In the genomic region with DNA sequence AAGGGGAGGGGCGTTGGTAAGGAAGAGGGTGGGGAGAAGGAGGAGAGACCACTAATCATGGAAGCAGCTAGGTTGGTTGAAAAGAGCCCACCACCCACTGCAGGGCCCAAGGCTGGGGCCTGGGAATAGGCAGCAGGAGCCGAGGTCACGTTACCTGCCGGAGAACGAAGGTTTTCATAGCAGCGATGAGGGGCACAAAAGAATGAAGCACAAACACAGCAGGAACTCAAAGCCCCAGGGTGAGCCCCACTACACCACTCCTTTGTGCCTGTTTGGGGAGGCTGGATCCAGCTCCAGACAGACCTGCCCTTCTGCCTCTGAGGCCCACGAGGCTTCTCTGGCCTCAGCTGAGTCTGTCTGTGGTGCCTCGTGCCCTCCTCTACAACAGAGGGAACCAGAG, we compare ENCODE assay signal across 19 mouse cellular contexts. TPM values are rescaled to one million over a fixed set of nuclear protein-coding genes. Genes with fewer than 3 reads are reported as not detected.
"Had no signal": no experiment of that assay in that cellular context is flagged by ENCODE, and none has a peak within 500 bp of the region (broad histone marks: within the 10 kb centered on the region; RNA-seq: fewer than 3 reads in every experiment).

No protein-coding gene starts in this region.

- H3K9me3 ChIP-seq: limb, embryonic 12.5 days; limb, embryonic 15.5 days; midbrain, embryonic 13.5 days had no signal

- DNase-seq: kidney, postnatal 25 days; layer of hippocampus, postnatal 36 days; liver, postnatal 0 days; lung, embryonic 14.5 days; thymus, adult 18-20 months; thymus, postnatal 36 days had no signal

- H3K4me3 ChIP-seq: layer of hippocampus, adult 2 months; left cerebral cortex, adult 2 months; limb, embryonic 12.5 days; limb, embryonic 15.5 days; midbrain, embryonic 13.5 days had no signal

- ATAC-seq: liver, postnatal 0 days; lung, postnatal 0 days; midbrain, embryonic 13.5 days had no signal

- H3K9ac ChIP-seq: limb, embryonic 12.5 days; limb, embryonic 15.5 days; liver, embryonic 14.5 days; liver, postnatal 0 days; lung, embryonic 14.5 days; midbrain, embryonic 13.5 days had no signal

- H3K27me3 ChIP-seq: limb, embryonic 12.5 days; limb, embryonic 15.5 days; midbrain, embryonic 13.5 days had no signal

- H3K4me2 ChIP-seq: limb, embryonic 12.5 days; limb, embryonic 15.5 days; liver, embryonic 11.5 days; lung, embryonic 14.5 days; midbrain, embryonic 13.5 days had no signal

- H3K4me1 ChIP-seq: limb, embryonic 12.5 days; limb, embryonic 15.5 days; midbrain, embryonic 13.5 days had no signal

- H3K27ac ChIP-seq: kidney, postnatal 0 days; layer of hippocampus, adult 2 months; left cerebral cortex, adult 2 months; limb, embryonic 12.5 days; limb, embryonic 15.5 days; liver, embryonic 14.5 days; macrophage; midbrain, embryonic 13.5 days had no signal

RNA-seq across cellular contexts. Expression of a gene that starts 21.8 kb away (rescaled TPM):
- total RNA-seq: midbrain, postnatal 0 days had no signal
- polyA plus RNA-seq: kidney, embryonic 14.5 days; midbrain, embryonic 13.5 days; midbrain, postnatal 0 days; neural tube, embryonic 14.5 days had no signal
